Mouse (Mus musculus) E14TG2a.4 (cell line): ENCODE measurements around the gene Ror1.

ENCODE experiments used
- H3K27me3 ChIP-seq: 2 replicates; pipeline ENCODE4 v1.6.1; 2014; ENCODE audit warnings: low read length, control low read depth; ENCODE audit not compliant: insufficient read depth
- H3K36me3 ChIP-seq: 2 replicates; pipeline ENCODE4 v1.6.1; 2014; ENCODE audit warnings: low read length, control low read depth; ENCODE audit not compliant: insufficient read depth
- H3K4me1 ChIP-seq: replicated peaks from 2 replicates; pipeline ENCODE4 v1.6.1; 2014; ENCODE audit warnings: low read depth, low read length, control low read depth
- H3K4me3 ChIP-seq: replicated peaks from 2 replicates; pipeline ENCODE4 v1.5.1; 2014; ENCODE audit warnings: mild to moderate bottlenecking, low read length
- H3K9me3 ChIP-seq: 2 replicates; pipeline ENCODE4 v1.6.1; 2014; ENCODE audit warnings: low read length, control low read depth
- CTCF ChIP-seq: conservative IDR thresholded peaks from 2 replicates; pipeline ENCODE4 v1.5.1; 2014; ENCODE audit warnings: low read length
- NANOG ChIP-seq: IDR thresholded peaks from 2 replicates; pipeline ENCODE4 v1.6.1; 2014; ENCODE audit warnings: borderline replicate concordance, low read length, mixed read lengths
- POU5F1 ChIP-seq: IDR thresholded peaks from 2 replicates; pipeline ENCODE4 v1.6.1; 2014; ENCODE audit warnings: low read length, borderline replicate concordance

Gene Ror1

DNA sequence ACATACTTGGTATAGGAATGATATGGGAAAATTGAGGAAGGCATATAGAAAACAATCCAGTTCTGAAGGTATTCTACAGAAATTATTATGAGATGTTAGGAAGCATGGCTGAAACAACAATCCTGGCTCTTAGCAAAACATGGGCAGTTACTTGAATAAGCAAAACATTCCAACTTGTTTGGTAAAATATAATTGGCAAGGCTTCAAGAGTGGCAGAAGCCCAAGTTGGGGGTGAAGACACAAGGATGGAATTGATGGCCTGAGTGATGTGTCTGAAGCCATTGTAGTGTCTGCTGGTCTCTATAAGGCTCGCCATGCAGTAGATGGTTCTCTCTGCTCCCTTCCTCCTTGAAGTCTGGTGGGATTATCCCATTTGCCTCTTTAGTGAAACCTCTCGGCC lies 35.9 kb downstream of the Ror1 start:
- no peaks in the 10 kb centered on the region for H3K36me3 ChIP-seq
- peaks cover 6% of the 10 kb centered on the region for H3K4me1 ChIP-seq
- H3K9me3 ChIP-seq, result no peaks in the 10 kb centered on the region
- TF ChIP-seq POU5F1 (no peak), CTCF (no peak), NANOG (no peak)
- no peaks in the 10 kb centered on the region for H3K27me3 ChIP-seq
- no peak overlapping the region for H3K4me3 ChIP-seq

DNA sequence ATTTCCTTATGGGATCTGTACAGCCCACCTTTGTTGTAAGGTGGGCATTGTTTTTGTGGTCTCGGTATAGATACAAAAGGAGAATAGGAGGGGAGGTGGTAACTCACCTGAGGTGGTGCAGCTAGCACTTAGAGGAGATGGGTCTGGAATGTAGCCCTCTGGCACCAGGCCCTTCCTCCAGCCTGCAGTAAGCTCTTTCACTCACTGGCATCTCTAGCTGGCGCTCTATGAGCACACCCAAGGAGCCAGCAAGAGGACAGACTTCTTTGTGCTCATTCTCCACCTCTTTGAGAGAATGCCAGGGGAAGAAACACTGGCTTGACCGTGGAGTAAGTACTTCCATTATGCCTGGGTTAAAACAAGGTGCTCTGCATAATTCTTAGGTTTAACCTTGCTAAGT lies 36.7 kb downstream of the Ror1 start:
- Histone ChIP-seq H3K36me3 (no peaks in the 10 kb centered on the region), H3K9me3 (no peaks in the 10 kb centered on the region), H3K27me3 (no peaks in the 10 kb centered on the region), H3K4me3 (no peak overlapping the region), H3K4me1 (no peaks in the 10 kb centered on the region)
- TF ChIP-seq CTCF, result no peak
- no peak for TF ChIP-seq POU5F1
- no peak for TF ChIP-seq NANOG

DNA sequence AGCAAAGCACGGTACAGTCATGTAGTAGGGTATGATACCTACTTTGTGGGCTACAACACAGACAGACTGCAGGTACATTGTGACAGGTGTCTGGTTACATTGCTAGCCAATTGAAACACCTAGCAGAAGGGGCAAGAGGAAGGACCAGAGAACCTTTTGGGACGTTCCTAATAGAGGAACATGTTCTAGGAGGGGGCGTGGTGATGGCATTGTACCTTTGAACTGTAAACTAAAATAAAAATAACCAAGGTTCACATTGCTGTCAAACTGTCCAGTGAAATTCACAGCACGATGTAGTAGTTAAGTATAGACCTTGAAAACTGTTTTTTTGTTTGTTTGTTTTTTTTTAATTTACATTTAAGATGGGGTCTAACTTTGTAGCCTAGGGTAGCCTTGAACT lies 40.5 kb downstream of the Ror1 start:
- Histone ChIP-seq H3K4me1 (no peaks in the 10 kb centered on the region), H3K27me3 (no peaks in the 10 kb centered on the region)
- TF ChIP-seq CTCF (no peak), POU5F1 (no peak), NANOG (no peak)

DNA sequence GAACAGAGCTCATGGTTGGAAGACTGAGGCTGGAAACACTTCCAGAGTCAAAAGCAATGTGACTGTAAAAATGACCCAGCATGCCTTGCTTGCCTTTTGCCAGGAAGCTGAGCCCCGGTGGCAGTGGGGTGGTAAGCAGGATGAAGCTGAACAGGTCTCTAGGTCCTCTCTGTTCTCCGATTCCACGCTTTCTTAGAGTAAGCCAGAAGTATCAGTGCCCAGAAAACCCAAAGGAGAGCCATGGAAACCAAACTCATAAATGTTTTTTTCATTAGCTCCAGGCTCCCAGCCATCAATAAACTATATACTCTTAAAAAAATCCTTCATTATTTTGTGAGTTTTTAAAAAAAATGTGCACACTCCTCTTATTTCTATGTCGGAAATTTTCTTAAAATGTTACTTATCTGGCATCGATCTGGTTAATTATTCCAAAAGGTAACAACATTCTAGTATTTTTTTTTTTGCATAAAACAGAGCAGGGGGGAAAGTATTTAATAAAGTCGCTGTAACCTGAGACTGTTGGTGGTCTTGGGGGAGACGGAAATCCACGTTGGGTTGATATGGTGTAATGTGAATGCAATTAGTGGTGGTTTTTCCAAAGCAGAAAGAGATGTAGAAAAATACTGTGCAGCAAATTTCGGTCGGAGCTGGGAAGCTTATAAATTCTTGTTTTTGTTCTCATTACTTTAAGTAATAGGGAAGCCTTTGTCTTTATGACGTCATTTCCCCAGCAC lies 41.7 kb downstream of the Ror1 start:
- Histone ChIP-seq H3K4me1 (no peaks in the 10 kb centered on the region), H3K27me3 (no peaks in the 10 kb centered on the region), H3K9me3 (no peaks in the 10 kb centered on the region), H3K4me3 (no peak overlapping the region), H3K36me3 (no peaks in the 10 kb centered on the region)
- no peak for TF ChIP-seq CTCF
- TF ChIP-seq NANOG, result no peak
- TF ChIP-seq POU5F1, result no peak

More for the DNA sequence above, 40.5 kb downstream of the Ror1 start:
- H3K9me3 ChIP-seq, result no peaks in the 10 kb centered on the region
- H3K4me3 ChIP-seq, result no peak overlapping the region
- H3K36me3 ChIP-seq, result no peaks in the 10 kb centered on the region

DNA sequence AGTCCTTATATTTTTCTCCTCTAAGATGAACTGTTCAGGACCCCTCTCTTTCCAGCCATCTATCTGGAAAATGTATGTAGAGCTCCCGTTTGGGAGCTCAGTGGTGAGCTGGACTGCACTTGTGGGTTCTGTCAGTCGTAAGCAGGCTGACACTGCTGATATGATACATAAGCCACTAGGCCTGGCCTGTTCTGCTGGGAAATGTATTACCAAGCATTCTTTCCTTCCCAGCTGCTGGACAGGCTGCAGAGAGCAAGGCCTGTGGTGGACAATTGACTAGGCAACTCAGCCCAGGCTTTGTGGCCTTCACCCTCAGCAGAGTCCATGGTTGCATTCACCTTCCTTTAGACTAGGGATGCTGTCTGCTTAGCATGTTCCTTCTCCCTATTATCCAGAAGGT lies 46.0 kb downstream of the Ror1 start:
- Histone ChIP-seq H3K4me3 (no peak overlapping the region), H3K36me3 (no peaks in the 10 kb centered on the region), H3K4me1 (no peaks in the 10 kb centered on the region), H3K9me3 (no peaks in the 10 kb centered on the region), H3K27me3 (no peaks in the 10 kb centered on the region)
- TF ChIP-seq CTCF, result no peak
- TF ChIP-seq POU5F1, result no peak
- TF ChIP-seq NANOG, result no peak

DNA sequence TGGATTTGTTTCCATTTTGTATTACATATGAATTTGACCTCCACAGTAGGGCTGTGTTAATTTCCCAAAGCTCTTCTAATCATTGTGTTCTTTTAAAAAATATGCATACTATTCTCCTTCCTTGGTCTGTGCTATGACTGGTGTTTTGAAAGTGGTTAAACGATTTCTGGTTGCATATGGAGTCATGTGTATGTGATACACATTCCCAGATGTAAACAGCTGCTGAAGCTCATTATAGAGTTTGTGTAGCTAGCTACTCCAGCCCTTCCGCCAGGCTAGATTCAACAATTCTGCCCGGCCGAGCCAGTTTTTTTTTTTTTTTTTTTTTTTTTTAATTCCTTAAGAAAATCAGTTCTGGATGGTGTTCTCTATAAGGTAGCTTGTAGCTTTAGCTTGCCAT lies 49.2 kb downstream of the Ror1 start:
- no peaks in the 10 kb centered on the region for H3K27me3 ChIP-seq
- no peak for TF ChIP-seq NANOG
- TF ChIP-seq CTCF, result no peak
- TF ChIP-seq POU5F1, result no peak
- H3K36me3 ChIP-seq, result no peaks in the 10 kb centered on the region
- H3K4me3 ChIP-seq, result no peak overlapping the region
- no peaks in the 10 kb centered on the region for H3K9me3 ChIP-seq
- H3K4me1 ChIP-seq, result no peaks in the 10 kb centered on the region

DNA sequence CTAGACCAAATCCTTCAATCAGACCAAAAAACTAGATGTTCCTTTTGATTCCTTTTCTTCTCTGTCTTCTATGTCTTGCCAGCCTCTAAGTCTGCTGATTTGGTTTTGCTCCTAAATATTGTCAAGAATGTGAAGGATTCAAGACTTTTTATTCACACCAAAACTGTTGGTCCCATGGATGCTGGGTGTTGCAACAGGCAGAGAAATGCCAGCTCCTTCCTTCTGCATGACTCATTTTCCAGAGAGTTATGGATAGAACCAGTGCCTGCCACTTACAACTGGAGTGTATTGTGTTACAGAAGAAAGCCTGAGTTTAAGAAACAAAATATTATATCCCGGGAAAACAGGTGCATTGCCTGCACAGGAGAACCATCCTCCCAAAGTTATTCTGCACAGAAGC lies 55.2 kb downstream of the Ror1 start:
- Histone ChIP-seq H3K4me1 (no peaks in the 10 kb centered on the region), H3K4me3 (no peak overlapping the region)
- TF ChIP-seq CTCF (no peak), NANOG (no peak), POU5F1 (no peak)

DNA sequence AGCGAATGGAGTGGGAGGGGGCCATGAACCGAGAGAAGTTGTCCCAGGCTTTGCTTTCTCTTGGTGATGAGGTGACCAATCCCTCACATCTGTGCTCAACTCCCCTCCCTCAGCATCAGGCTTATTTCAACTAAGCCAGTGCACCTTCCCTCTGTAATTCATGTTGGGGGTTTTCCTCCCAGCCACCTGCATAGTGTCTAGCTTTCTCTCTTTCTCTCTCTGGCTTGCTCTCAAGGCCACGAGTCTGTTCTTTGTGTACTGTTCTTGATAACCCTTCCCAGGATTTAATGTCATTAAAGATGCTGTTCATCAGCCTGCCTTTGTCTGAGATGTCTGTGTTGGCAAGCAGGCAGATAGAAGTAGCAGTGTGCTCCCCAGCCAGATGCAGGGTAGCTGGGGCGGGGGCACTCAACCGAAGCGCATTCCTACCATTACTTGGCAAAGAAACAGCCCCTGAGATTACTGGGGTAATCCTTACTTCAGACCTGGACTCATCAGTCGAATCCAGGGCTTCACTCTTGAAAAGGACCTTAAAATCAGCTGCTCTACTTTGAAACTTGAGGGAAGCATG lies 59.1 kb downstream of the Ror1 start:
- Histone ChIP-seq H3K4me3 (no peak overlapping the region), H3K9me3 (no peaks in the 10 kb centered on the region), H3K36me3 (no peaks in the 10 kb centered on the region), H3K27me3 (no peaks in the 10 kb centered on the region), H3K4me1 (no peaks in the 10 kb centered on the region)
- TF ChIP-seq POU5F1 (no peak), NANOG (no peak), CTCF (no peak)

More for the DNA sequence above, 55.2 kb downstream of the Ror1 start:
- Histone ChIP-seq H3K36me3 (no peaks in the 10 kb centered on the region), H3K9me3 (no peaks in the 10 kb centered on the region), H3K27me3 (no peaks in the 10 kb centered on the region)

DNA sequence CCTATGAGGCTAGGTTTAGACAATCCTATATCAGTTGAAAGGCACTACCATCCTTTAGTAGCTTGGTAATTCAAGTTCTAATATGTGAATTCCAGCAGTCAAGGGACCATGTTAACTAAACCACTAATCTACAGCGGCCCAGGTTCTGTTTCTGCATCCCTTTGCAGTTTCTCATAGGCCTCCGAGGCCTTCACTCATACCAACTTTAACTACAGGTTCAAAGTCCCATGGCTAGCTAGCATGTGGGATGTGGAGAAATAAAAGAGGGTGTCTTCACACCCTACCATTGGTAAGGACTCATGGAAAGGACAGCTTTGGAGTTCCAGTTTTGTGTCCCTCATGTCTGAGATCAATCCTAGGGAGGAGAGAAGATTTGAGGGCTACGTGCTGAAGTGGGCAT lies 60.1 kb downstream of the Ror1 start:
- H3K9me3 ChIP-seq, result no peaks in the 10 kb centered on the region
- H3K4me1 ChIP-seq, result no peaks in the 10 kb centered on the region
- no peaks in the 10 kb centered on the region for H3K27me3 ChIP-seq
- H3K36me3 ChIP-seq, result no peaks in the 10 kb centered on the region
- H3K4me3 ChIP-seq, result no peak overlapping the region
- TF ChIP-seq POU5F1 (no peak), CTCF (no peak), NANOG (no peak)
